23 mouse cellular contexts compared by ENCODE assay signal in the genomic region with DNA sequence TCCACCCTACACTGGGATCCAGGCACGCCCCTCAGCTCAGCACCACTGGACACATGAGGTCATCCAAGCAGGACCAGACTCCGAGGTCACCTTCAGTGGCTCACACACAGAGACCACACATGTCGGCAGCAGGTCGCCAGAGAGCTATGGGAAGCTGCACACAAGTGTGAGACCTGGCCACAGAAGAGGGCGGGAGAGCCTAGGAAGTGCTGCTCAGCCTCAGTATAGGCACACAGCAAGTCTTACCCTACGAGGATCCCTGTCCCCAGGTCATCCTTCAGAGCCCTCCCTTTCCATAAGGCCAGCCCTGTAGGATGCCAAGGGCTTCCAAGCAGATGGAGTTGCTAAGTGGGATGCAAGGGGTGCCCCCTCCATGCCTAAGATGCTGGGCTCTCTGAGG. TPM values are rescaled to one million over a fixed set of nuclear protein-coding genes. Genes with fewer than 3 reads are reported as not detected.
DNase-seq lines count a peak whose midpoint lies in the region; ATAC-seq and TF ChIP-seq lines count a peak whose summit lies in the region.
"Had no signal": no experiment of that assay in that cellular context is flagged by ENCODE, and none has a peak within 500 bp of the region (broad histone marks: within the 10 kb centered on the region; RNA-seq: fewer than 3 reads in every experiment).

No protein-coding gene starts in this region.

- no peak for ATAC-seq in heart, embryonic 15.5 days (replicated peaks; ENCODE audit: insufficient number of reproducible peaks, insufficient read depth, low FRiP score, low read depth)
- ATAC-seq in stomach, embryonic 15.5 days (ENCODE audit: insufficient read depth, low FRiP score, low read depth): peak; percentile 6; the same call in 1 of the 2 replicates
- ATAC-seq in stomach, postnatal 0 days (ENCODE audit: low FRiP score, low TSS enrichment): no peak
- ATAC-seq in liver, postnatal 0 days: peak; percentile 21; the same call in 1 of the 2 replicates
- ATAC-seq: forebrain, postnatal 0 days had no signal

- TF ChIP-seq CTCF in stomach, postnatal 0 days (IDR thresholded peaks at IDR 0.05; ENCODE audit: low read depth): no peak
- no peak for TF ChIP-seq CTCF in liver, postnatal 0 days (IDR thresholded peaks at IDR 0.05; ENCODE audit: low read depth)

- no peaks in the 10 kb centered on the region for H3K27me3 ChIP-seq in heart, embryonic 15.5 days
- H3K27me3 ChIP-seq in stomach, embryonic 15.5 days (replicated peaks): no peaks in the 10 kb centered on the region
- no peaks in the 10 kb centered on the region for H3K27me3 ChIP-seq in stomach, postnatal 0 days (ENCODE audit: control insufficient read depth, insufficient read depth, low read length)
- no peaks in the 10 kb centered on the region for H3K27me3 ChIP-seq in erythroblast, embryonic 14.5 days (ENCODE audit: control insufficient read depth)
- H3K27me3 ChIP-seq in liver, postnatal 0 days (ENCODE audit: insufficient read depth, low read length): no peaks in the 10 kb centered on the region
- H3K27me3 ChIP-seq: embryonic facial prominence, embryonic 13.5 days had no signal

- 60% methylated on average over 6 of the region's 6 CpGs for WGBS in heart, embryonic 15.5 days
- 87% methylated on average over 6 of the region's 6 CpGs for WGBS in stomach, embryonic 15.5 days
- WGBS in stomach, postnatal 0 days: 82% methylated on average over 6 of the region's 6 CpGs
- WGBS in liver, postnatal 0 days (ENCODE audit: insufficient replicate concordance): 61% methylated on average over 6 of the region's 6 CpGs

- peaks cover 39% of the 10 kb centered on the region for H3K4me1 ChIP-seq in heart, embryonic 15.5 days (replicated peaks)
- peaks cover 13% of the 10 kb centered on the region; the same call in 1 of the 2 replicates for H3K4me1 ChIP-seq in stomach, embryonic 15.5 days
- H3K4me1 ChIP-seq in stomach, postnatal 0 days (replicated peaks; ENCODE audit: control insufficient read depth, insufficient read depth): peaks cover 5% of the 10 kb centered on the region; the same call in 1 of the 2 replicates
- H3K4me1 ChIP-seq in erythroblast, embryonic 14.5 days (ENCODE audit: control insufficient read depth): peaks cover 84% of the 10 kb centered on the region
- H3K4me1 ChIP-seq in liver, postnatal 0 days (ENCODE audit: insufficient read depth): peaks cover 40% of the 10 kb centered on the region

- no peak overlapping the region for H3K27ac ChIP-seq in heart, embryonic 15.5 days
- H3K27ac ChIP-seq in stomach, embryonic 15.5 days: no peak overlapping the region
- H3K27ac ChIP-seq in stomach, postnatal 0 days (replicated peaks): no peak overlapping the region
- peak overlapping the region; percentile 78 for H3K27ac ChIP-seq in liver, postnatal 0 days (ENCODE audit: low read depth)
- H3K27ac ChIP-seq: embryonic facial prominence, embryonic 13.5 days; forebrain, embryonic 10.5 days; layer of hippocampus, adult 2 months had no signal

- no peak overlapping the region for H3K4me2 ChIP-seq in heart, embryonic 15.5 days
- H3K4me2 ChIP-seq in stomach, embryonic 15.5 days: 0 out of 2 replicates have a peak overlapping the region, but pooled peaks have one; percentile 1
- no peak overlapping the region for H3K4me2 ChIP-seq in stomach, postnatal 0 days (replicated peaks; ENCODE audit: low read depth)
- peak overlapping the region; percentile 67 for H3K4me2 ChIP-seq in liver, postnatal 0 days (ENCODE audit: low read depth, low read length)
- H3K4me2 ChIP-seq: embryonic facial prominence, embryonic 13.5 days had no signal

- no peak for DNase-seq in heart, adult 8-10 months (ENCODE audit: low spot score)
- DNase-seq in stomach, postnatal 0 days (ENCODE audit: low spot score): no peak
- DNase-seq in liver, postnatal 0 days: no peak
- DNase-seq in adrenal gland, postnatal 36 days: no peak
- DNase-seq in embryo, embryonic 10.5 days (ENCODE audit: low spot score): no peak
- DNase-seq: cerebellum, adult 9-10 months; forebrain, postnatal 0 days; gastrocnemius, postnatal 36 days; kidney, adult 8-10 months; kidney, postnatal 14 days; lung, postnatal 10 days; right cerebral cortex, adult 18-20 months; thymus, adult 2 months had no signal

- 0 out of 2 replicates have a peak overlapping the region, but pooled peaks have one; percentile 17 for H3K9ac ChIP-seq in heart, embryonic 15.5 days
- H3K9ac ChIP-seq in stomach, embryonic 15.5 days: no peak overlapping the region
- H3K9ac ChIP-seq in stomach, postnatal 0 days (ENCODE audit: low read length): no peak overlapping the region
- H3K9ac ChIP-seq in liver, postnatal 0 days (replicated peaks): peak overlapping the region; percentile 51; the same call in 1 of the 2 replicates
- H3K9ac ChIP-seq: embryonic facial prominence, embryonic 13.5 days; forebrain, postnatal 0 days had no signal

- peaks cover 11% of the 10 kb centered on the region for H3K36me3 ChIP-seq in heart, embryonic 15.5 days
- H3K36me3 ChIP-seq in stomach, embryonic 15.5 days: peaks cover 12% of the 10 kb centered on the region
- H3K36me3 ChIP-seq in stomach, postnatal 0 days (ENCODE audit: control insufficient read depth, insufficient read depth, low read length): peaks cover 9% of the 10 kb centered on the region
- H3K36me3 ChIP-seq in erythroblast, embryonic 14.5 days (ENCODE audit: control insufficient read depth): peaks cover 81% of the 10 kb centered on the region
- H3K36me3 ChIP-seq in liver, postnatal 0 days (replicated peaks; ENCODE audit: insufficient read depth, low read length): peaks cover 23% of the 10 kb centered on the region

- no peak for TF ChIP-seq EP300 in stomach, postnatal 0 days (optimal IDR thresholded peaks at IDR 0.05)
- no peak for TF ChIP-seq EP300 in liver, postnatal 0 days (IDR thresholded peaks at IDR 0.05; ENCODE audit: low read depth)

- no peak overlapping the region for H3K4me3 ChIP-seq in heart, embryonic 15.5 days
- no peak overlapping the region for H3K4me3 ChIP-seq in stomach, embryonic 15.5 days (replicated peaks)
- H3K4me3 ChIP-seq in stomach, postnatal 0 days (ENCODE audit: low read depth, low read length): no peak overlapping the region
- peak overlapping the region; percentile 57 for H3K4me3 ChIP-seq in erythroblast, embryonic 14.5 days (replicated peaks)
- H3K4me3 ChIP-seq in liver, postnatal 0 days (ENCODE audit: low read depth, low read length): no peak overlapping the region
- H3K4me3 ChIP-seq: embryonic facial prominence, embryonic 13.5 days; forebrain, embryonic 10.5 days; layer of hippocampus, adult 2 months had no signal

- no peaks in the 10 kb centered on the region for H3K9me3 ChIP-seq in heart, embryonic 15.5 days (replicated peaks)
- no peaks in the 10 kb centered on the region for H3K9me3 ChIP-seq in stomach, embryonic 15.5 days
- H3K9me3 ChIP-seq in stomach, postnatal 0 days (ENCODE audit: control insufficient read depth, low read length): no peaks in the 10 kb centered on the region
- H3K9me3 ChIP-seq in erythroblast, embryonic 14.5 days (ENCODE audit: control insufficient read depth, low read length): no peaks in the 10 kb centered on the region
- H3K9me3 ChIP-seq in liver, postnatal 0 days (ENCODE audit: low read length): no peaks in the 10 kb centered on the region
- H3K9me3 ChIP-seq: embryonic facial prominence, embryonic 13.5 days; forebrain, embryonic 10.5 days had no signal

RNA-seq across cellular contexts. Expression of a gene that starts 7.4 kb away (rescaled TPM):
- 13.6 and 20.2 TPM in 2 replicates for polyA plus RNA-seq in heart, embryonic 15.5 days (2015; fragmentation: Nextera tagmentation; extraction: Ambion mirVana)
- total RNA-seq in heart, adult 8-10 months (2022): 10 to 100 TPM; 10.7 to 15.0 (median 12.2) TPM
- 23.2 and 23.3 TPM in 2 replicates for polyA plus RNA-seq in stomach, embryonic 15.5 days (2015; fragmentation: Nextera tagmentation; extraction: Ambion mirVana)
- polyA plus RNA-seq in stomach, postnatal 0 days (2015; fragmentation: Nextera tagmentation; extraction: Ambion mirVana): 7.1 and 8.5 TPM in 2 replicates
- 14.5 and 15.5 TPM in 2 replicates for polyA plus RNA-seq in erythroblast, embryonic 14.5 days (2012)
- 7.4 and 8.1 TPM in 2 replicates for polyA plus RNA-seq in liver, postnatal 0 days (2015; fragmentation: Nextera tagmentation; extraction: Ambion mirVana)
- 10 to 100 TPM; 28.3 to 42.9 TPM for total RNA-seq in adrenal gland, postnatal 36 days (2021)

RNA-seq across cellular contexts. Expression of a gene that starts 15.1 kb away (rescaled TPM):
- 0.05 and 0.06 TPM in 2 replicates for polyA plus RNA-seq in heart, embryonic 15.5 days (2015; fragmentation: Nextera tagmentation; extraction: Ambion mirVana)
- total RNA-seq in heart, adult 8-10 months (2022): not detected
- 0.19 and 0.32 TPM in 2 replicates for polyA plus RNA-seq in stomach, embryonic 15.5 days (2015; fragmentation: Nextera tagmentation; extraction: Ambion mirVana)
- polyA plus RNA-seq in stomach, postnatal 0 days (2015; fragmentation: Nextera tagmentation; extraction: Ambion mirVana): 0.02 and 0.10 TPM in 2 replicates
- 0.01 and 0.03 TPM in 2 replicates for polyA plus RNA-seq in erythroblast, embryonic 14.5 days (2012)
- polyA plus RNA-seq in liver, postnatal 0 days (2015; fragmentation: Nextera tagmentation; extraction: Ambion mirVana): not detected in 2 replicates
- 1 to 10 TPM in 1 of 2 experiments, under 1 TPM in 1; 0.43 to 1.1 TPM for total RNA-seq in adrenal gland, postnatal 36 days (2021)
- total RNA-seq: common myeloid progenitor, adult 5-6 weeks; gastrocnemius, postnatal 36 days; liver, adult 2 months; megakaryocyte progenitor cell, adult 5-6 weeks had no signal
- polyA plus RNA-seq: liver, adult 2 months; small intestine, adult 2 months had no signal

RNA-seq across cellular contexts. Expression of a gene that starts 23.1 kb away (rescaled TPM):
- 4.7 and 6.4 TPM in 2 replicates for polyA plus RNA-seq in heart, embryonic 15.5 days (2015; fragmentation: Nextera tagmentation; extraction: Ambion mirVana)
- total RNA-seq in heart, adult 8-10 months (2022): 1 to 10 TPM; 3.5 to 5.0 (median 4.7) TPM
- 9.3 and 10.3 TPM in 2 replicates for polyA plus RNA-seq in stomach, embryonic 15.5 days (2015; fragmentation: Nextera tagmentation; extraction: Ambion mirVana)
- polyA plus RNA-seq in stomach, postnatal 0 days (2015; fragmentation: Nextera tagmentation; extraction: Ambion mirVana): 8.3 and 8.4 TPM in 2 replicates
- polyA plus RNA-seq in erythroblast, embryonic 14.5 days (2012): 19.9 and 21.2 TPM in 2 replicates
- polyA plus RNA-seq in liver, postnatal 0 days (2015; fragmentation: Nextera tagmentation; extraction: Ambion mirVana): 6.1 and 6.5 TPM in 2 replicates
- 10 to 100 TPM; 13.6 to 14.1 TPM for total RNA-seq in adrenal gland, postnatal 36 days (2021)

RNA-seq across cellular contexts. Expression of a gene that starts 36.1 kb away (rescaled TPM):
- polyA plus RNA-seq in heart, embryonic 15.5 days (2015; fragmentation: Nextera tagmentation; extraction: Ambion mirVana): 84.2 and 110 TPM in 2 replicates
- total RNA-seq in heart, adult 8-10 months (2022): 10 to 100 TPM; 44.7 to 48.1 (median 46.9) TPM
- polyA plus RNA-seq in stomach, embryonic 15.5 days (2015; fragmentation: Nextera tagmentation; extraction: Ambion mirVana): 102 and 103 TPM in 2 replicates
- polyA plus RNA-seq in stomach, postnatal 0 days (2015; fragmentation: Nextera tagmentation; extraction: Ambion mirVana): 92.5 and 103 TPM in 2 replicates
- polyA plus RNA-seq in erythroblast, embryonic 14.5 days (2012): 103 and 117 TPM in 2 replicates
- 50.2 and 59.3 TPM in 2 replicates for polyA plus RNA-seq in liver, postnatal 0 days (2015; fragmentation: Nextera tagmentation; extraction: Ambion mirVana)
- total RNA-seq in adrenal gland, postnatal 36 days (2021): 100 to 1,000 TPM; 103 to 107 TPM

RNA-seq across cellular contexts. Expression of a gene that starts 48.7 kb away (rescaled TPM):
- polyA plus RNA-seq in heart, embryonic 15.5 days (2015; fragmentation: Nextera tagmentation; extraction: Ambion mirVana): 55.9 and 71.6 TPM in 2 replicates
- total RNA-seq in heart, adult 8-10 months (2022): 10 to 100 TPM; 20.0 to 25.2 (median 21.9) TPM
- 86.1 and 93.0 TPM in 2 replicates for polyA plus RNA-seq in stomach, embryonic 15.5 days (2015; fragmentation: Nextera tagmentation; extraction: Ambion mirVana)
- polyA plus RNA-seq in stomach, postnatal 0 days (2015; fragmentation: Nextera tagmentation; extraction: Ambion mirVana): 67.8 and 77.3 TPM in 2 replicates
- polyA plus RNA-seq in erythroblast, embryonic 14.5 days (2012): 6.8 and 7.3 TPM in 2 replicates
- polyA plus RNA-seq in liver, postnatal 0 days (2015; fragmentation: Nextera tagmentation; extraction: Ambion mirVana): 27.5 and 29.2 TPM in 2 replicates
- 10 to 100 TPM; 64.3 to 64.6 TPM for total RNA-seq in adrenal gland, postnatal 36 days (2021)

Comparison
In these comparisons a context has a peak if more than half of its experiments do, and no peak if none do; other contexts are left out.
1. ATAC-seq: peak in stomach, embryonic 15.5 days (single experiment) and liver, postnatal 0 days (single experiment); none in heart, embryonic 15.5 days (single experiment) and stomach, postnatal 0 days (single experiment).
2. H3K4me2 ChIP-seq: peak in stomach, embryonic 15.5 days (single experiment) and liver, postnatal 0 days (single experiment); none in heart, embryonic 15.5 days (single experiment) and stomach, postnatal 0 days (single experiment).
3. H3K9ac ChIP-seq: peak in heart, embryonic 15.5 days (single experiment) and liver, postnatal 0 days (single experiment); none in stomach, embryonic 15.5 days (single experiment) and stomach, postnatal 0 days (single experiment).